Mouse (Mus musculus) midbrain, postnatal 0 days (tissue): Measurements from ENCODE around the gene Map3k13. TPM values are rescaled to one million over a fixed set of nuclear protein-coding genes. Genes with fewer than 3 reads are reported as not detected.

Source experiments
- ATAC-seq: fragments of 200-750 bp; cut with Nextera tagmentation; 2 replicates; pipeline ENCODE4 v1.8.0; 2017; ENCODE audit warnings: moderate number of reproducible peaks, mild to moderate bottlenecking, moderate TSS enrichment, moderate library complexity; ENCODE audit not compliant: low FRiP score
- DNase-seq: peaks from one replicate; pipeline ENCODE4 v3.0.0-alpha.2; 2015; ENCODE audit warnings: low spot score
- H3K27ac ChIP-seq: fragments of 300-500 bp; sonication (generic); 2 replicates; pipeline ENCODE4 v1.5.1; 2014; ENCODE audit warnings: low read depth, mild to moderate bottlenecking, low read length, mixed read lengths
- H3K27me3 ChIP-seq: fragments of 300-500 bp; sonication (generic); 2 replicates; pipeline ENCODE4 v1.6.1; 2014; ENCODE audit warnings: low read length, control low read depth, mixed read lengths; ENCODE audit not compliant: insufficient read depth
- H3K36me3 ChIP-seq: fragments of 300-500 bp; sonication (generic); 2 replicates; pipeline ENCODE4 v1.6.1; 2014; ENCODE audit warnings: low read length, control low read depth, mixed read lengths; ENCODE audit not compliant: insufficient read depth
- H3K4me1 ChIP-seq: fragments of 300-500 bp; sonication (generic); 2 replicates; pipeline ENCODE4 v1.6.1; 2014; ENCODE audit warnings: mild to moderate bottlenecking, control low read depth, antibody characterized with exemption, low read length, mixed read lengths; ENCODE audit not compliant: insufficient read depth
- H3K4me2 ChIP-seq: fragments of 300-500 bp; sonication (generic); 2 replicates; pipeline ENCODE4 v1.6.1; 2014; ENCODE audit warnings: low read depth, mild to moderate bottlenecking, low read length, mixed read lengths; ENCODE audit not compliant: poor library complexity, severe bottlenecking
- H3K4me3 ChIP-seq: fragments of 300-500 bp; sonication (generic); 2 replicates; pipeline ENCODE4 v1.5.1; 2014; ENCODE audit warnings: low read depth, mild to moderate bottlenecking, low read length, moderate library complexity
- H3K9ac ChIP-seq: fragments of 300-500 bp; sonication (generic); replicated peaks from 2 replicates; pipeline ENCODE4 v1.6.1; 2014; ENCODE audit warnings: mild to moderate bottlenecking, low read length, moderate library complexity, mixed read lengths; ENCODE audit not compliant: poor library complexity, severe bottlenecking
- H3K9me3 ChIP-seq: fragments of 300-500 bp; sonication (generic); 2 replicates; pipeline ENCODE4 v1.6.1; 2016; ENCODE audit warnings: low read length, control low read depth
- CTCF ChIP-seq: IDR thresholded peaks from 2 replicates; pipeline ENCODE4 v1.5.1; 2016; ENCODE audit warnings: antibody characterized with exemption, mild to moderate bottlenecking
- WGBS: fragments of 180-500 bp; shearing (Covaris S2); extraction: QIAGEN DNeasy Blood & Tissue Kit; methylation state at CpG from one replicate; pipeline ENCODE4 v1.1.7; 2014; 5-methylcytosine and 5-hydroxymethylcytosine counted together
- polyA plus RNA-seq: library from polyadenylated mRNA; unstranded; fragments of >200 nt; fragmentation: Nextera tagmentation; extraction: Ambion mirVana; gene quantifications from 2 replicates; pipeline ENCODE4 v1.2.1, GENCODE M21; 2015
- total RNA-seq: library from RNA; depleted of rRNA; stranded (reverse); fragments of >200 nt; gene quantifications from 2 replicates; pipeline ENCODE4 v1.2.3, GENCODE M21; 2014

The Map3k13 gene
- total and polyA plus RNA-seq, 2 experiments from 2014 or later: 4.0 to 12.1 TPM

GRCm38 (mm10) chr16:21955591-21955990 lies 161.4 kb downstream of the Map3k13 start:
- Histone ChIP-seq H3K36me3 (no peaks in the 10 kb centered on the region), H3K9ac (no peak overlapping the region), H3K4me1 (no peaks in the 10 kb centered on the region), H3K9me3 (no peaks in the 10 kb centered on the region), H3K4me3 (no peak overlapping the region), H3K4me2 (no peak overlapping the region), H3K27ac (no peak overlapping the region), H3K27me3 (no peaks in the 10 kb centered on the region)
- no peak for TF ChIP-seq CTCF
- no peak for DNase-seq
- 78% methylated on average over 12 of the region's 12 CpGs for WGBS
- no peak for ATAC-seq

DNA sequence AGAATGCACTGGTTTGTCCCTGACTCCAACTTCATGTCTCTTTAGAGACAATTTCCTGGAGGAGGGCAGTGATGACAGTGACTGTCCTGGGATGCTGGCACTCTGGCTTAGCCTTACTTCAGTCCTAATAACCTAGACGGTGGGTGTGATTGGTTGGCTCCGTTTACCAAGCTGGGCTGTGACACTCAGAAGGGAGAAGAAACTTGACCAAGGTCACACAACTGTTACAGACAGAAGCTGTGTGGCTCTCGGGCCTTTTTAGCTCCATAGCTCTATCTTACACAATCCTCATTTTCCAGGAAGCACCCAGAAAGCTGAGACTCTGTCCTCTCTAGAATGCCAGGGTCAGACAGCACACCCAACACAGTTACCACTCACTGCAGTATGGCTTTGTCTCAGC lies 171.4 kb downstream of the Map3k13 start:
- Histone ChIP-seq H3K9ac (no peak overlapping the region), H3K4me1 (no peaks in the 10 kb centered on the region), H3K27me3 (no peaks in the 10 kb centered on the region), H3K4me2 (no peak overlapping the region), H3K4me3 (no peak overlapping the region), H3K27ac (no peak overlapping the region), H3K9me3 (no peaks in the 10 kb centered on the region), H3K36me3 (no peaks in the 10 kb centered on the region)
- WGBS: 80% methylated on average over 3 of the region's 3 CpGs
- DNase-seq (no peak), ATAC-seq (no peak)
- TF ChIP-seq CTCF: no peak

DNA sequence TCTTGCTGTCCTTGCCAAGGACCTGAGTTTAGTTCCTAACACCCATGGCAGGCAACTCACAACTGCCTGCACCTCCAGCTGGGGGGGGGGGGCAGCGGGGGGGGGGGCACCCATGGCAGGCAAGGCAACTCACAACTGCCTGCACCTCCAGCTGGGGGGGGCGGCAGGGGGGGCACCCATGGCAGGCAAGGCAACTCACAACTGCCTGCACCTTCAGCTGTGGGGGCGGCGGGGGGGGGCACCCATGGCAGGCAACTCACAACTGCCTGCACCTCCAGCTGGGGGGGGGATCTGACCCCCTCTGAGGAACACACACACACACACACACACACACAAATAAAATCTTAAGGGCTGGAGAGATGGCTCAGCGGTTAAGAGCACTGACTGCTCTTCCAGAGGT lies 175.7 kb downstream of the Map3k13 start:
- no peak overlapping the region for H3K27ac ChIP-seq
- TF ChIP-seq CTCF: no peak
- H3K27me3 ChIP-seq: no peaks in the 10 kb centered on the region
- WGBS: 88% methylated on average over 5 of the region's 5 CpGs
- ATAC-seq (0 out of 2 replicates have a peak, but pooled peaks have one; percentile 23), DNase-seq (no peak)
- H3K4me1 ChIP-seq: no peaks in the 10 kb centered on the region
- H3K9ac ChIP-seq: no peak overlapping the region
- H3K9me3 ChIP-seq: no peaks in the 10 kb centered on the region
- H3K4me2 ChIP-seq: no peak overlapping the region
- H3K36me3 ChIP-seq: no peaks in the 10 kb centered on the region
- no peak overlapping the region for H3K4me3 ChIP-seq

DNA sequence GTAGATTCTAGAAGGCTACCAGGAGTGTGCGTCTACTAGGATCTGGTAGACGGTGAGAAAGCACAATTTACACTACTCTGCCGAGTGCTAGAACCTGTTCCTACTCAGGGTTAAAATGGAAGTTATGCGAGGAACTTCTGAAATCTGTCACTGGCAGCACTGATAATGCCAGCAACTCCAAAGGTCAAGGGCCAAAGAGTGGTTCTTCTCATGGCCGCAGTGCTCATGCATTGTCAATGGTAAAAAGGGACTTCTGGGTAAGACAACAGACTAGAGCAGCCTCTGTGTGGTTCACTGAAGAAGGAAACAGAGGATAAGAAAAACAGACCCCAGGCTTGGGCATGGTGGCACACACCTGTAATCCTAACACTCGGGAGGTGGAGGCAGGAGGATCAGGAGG lies 176.4 kb downstream of the Map3k13 start:
- Histone ChIP-seq H3K9ac (no peak overlapping the region), H3K4me2 (no peak overlapping the region), H3K36me3 (no peaks in the 10 kb centered on the region), H3K27me3 (no peaks in the 10 kb centered on the region), H3K9me3 (no peaks in the 10 kb centered on the region), H3K4me3 (no peak overlapping the region), H3K27ac (no peak overlapping the region), H3K4me1 (no peaks in the 10 kb centered on the region)
- ATAC-seq (no peak), DNase-seq (no peak)
- 87% methylated on average over 6 of the region's 6 CpGs for WGBS
- TF ChIP-seq CTCF: no peak

DNA sequence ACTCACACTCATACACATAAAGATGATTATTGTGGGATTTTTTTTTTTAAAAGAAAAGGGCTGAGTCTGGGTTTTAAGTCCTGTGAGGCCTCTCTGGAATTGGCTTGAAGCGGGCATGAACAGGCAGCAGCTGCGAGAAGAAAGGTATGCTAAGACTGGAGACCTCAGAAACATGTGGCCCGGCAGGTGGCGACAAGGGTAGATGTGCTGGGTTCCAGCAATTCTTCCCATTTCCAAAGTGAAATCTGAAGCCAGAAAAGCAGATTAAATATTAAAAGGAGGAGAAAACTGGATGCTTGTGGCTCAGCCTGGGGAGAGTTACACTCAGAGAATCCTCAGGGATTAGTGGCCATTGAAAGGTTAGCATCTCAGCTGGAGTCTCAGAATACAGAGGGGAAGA lies 177.3 kb downstream of the Map3k13 start:
- H3K9ac ChIP-seq: no peak overlapping the region
- no peak for TF ChIP-seq CTCF
- H3K9me3 ChIP-seq: no peaks in the 10 kb centered on the region
- 42% methylated on average over 4 of the region's 4 CpGs for WGBS
- ATAC-seq (no peak), DNase-seq (no peak)
- no peak overlapping the region for H3K27ac ChIP-seq
- no peak overlapping the region for H3K4me3 ChIP-seq
- H3K27me3 ChIP-seq: no peaks in the 10 kb centered on the region
- no peak overlapping the region for H3K4me2 ChIP-seq
- H3K36me3 ChIP-seq: no peaks in the 10 kb centered on the region
- H3K4me1 ChIP-seq: no peaks in the 10 kb centered on the region

- H3K9me3 ChIP-seq: no peaks in the 10 kb centered on the region
- no peak for TF ChIP-seq CTCF
- H3K4me1 ChIP-seq: no peaks in the 10 kb centered on the region
- H3K27ac ChIP-seq: no peak overlapping the region
- 2% methylated on average over 16 of the region's 16 CpGs for WGBS
- H3K4me3 ChIP-seq: no peak overlapping the region
- H3K9ac ChIP-seq: no peak overlapping the region
- peak overlapping the region; percentile 37 for H3K4me2 ChIP-seq
- ATAC-seq: no peak
- H3K36me3 ChIP-seq: no peaks in the 10 kb centered on the region
- DNase-seq: no peak
- H3K27me3 ChIP-seq: no peaks in the 10 kb centered on the region
Measured at GRCm38 (mm10) chr16:21976203-21976602, 182.1 kb downstream of the Map3k13 start.
